Mouse (Mus musculus): ENCODE measurements around the gene Cenpo. TPM values are rescaled to one million over a fixed set of nuclear protein-coding genes. Genes with fewer than 3 reads are reported as not detected.
A peak's percentile ranks its signal among the peaks of the same experiment; 100 is the strongest.
"Not testable (repeated sequence)": the region's sequence is repeated elsewhere in the genome, so short reads cannot be mapped to it uniquely, and the experiment has no call there.

Gene Cenpo
- polyA plus RNA-seq (2015; fragmentation: Nextera tagmentation; extraction: Ambion mirVana) = 15.4 and 17.1 TPM in 2 replicates

- Histone ChIP-seq H3K4me3 (peak within 1 kb of the TSS; percentile 78), H3K4me1 (peaks cover 15% of the 10 kb centered on the region), H3K36me3 (peaks cover 27% of the 10 kb centered on the region), H3K27ac (peak within 1 kb of the TSS; percentile 98), H3K27me3 (no peaks in the 10 kb centered on the region), H3K9ac (peak within 1 kb of the TSS; percentile 79), H3K4me2 (peak within 1 kb of the TSS; percentile 77), H3K9me3 (no peaks in the 10 kb centered on the region)
- WGBS = under 1% methylated on average over 50 of the region's 50 CpGs
- ATAC-seq (ENCODE audit: insufficient number of reproducible peaks, insufficient read depth, low FRiP score, low TSS enrichment, low read depth) = peak; percentile 98
These were observed at the start of gene Cenpo, which contains the start of gene Ptrhd1 for GRCm38 (mm10) chr12:4233572-4234508. Cenpo (minus strand) TSS chr12:4234294. Ptrhd1 (plus strand) TSS chr12:4234027.

- ATAC-seq (ENCODE audit: insufficient number of reproducible peaks, insufficient read depth, low FRiP score, low TSS enrichment, low read depth) = no peak
These were observed 45.8 kb upstream of the Cenpo start for GRCm38 (mm10) chr12:4279878-4280277.

DNA sequence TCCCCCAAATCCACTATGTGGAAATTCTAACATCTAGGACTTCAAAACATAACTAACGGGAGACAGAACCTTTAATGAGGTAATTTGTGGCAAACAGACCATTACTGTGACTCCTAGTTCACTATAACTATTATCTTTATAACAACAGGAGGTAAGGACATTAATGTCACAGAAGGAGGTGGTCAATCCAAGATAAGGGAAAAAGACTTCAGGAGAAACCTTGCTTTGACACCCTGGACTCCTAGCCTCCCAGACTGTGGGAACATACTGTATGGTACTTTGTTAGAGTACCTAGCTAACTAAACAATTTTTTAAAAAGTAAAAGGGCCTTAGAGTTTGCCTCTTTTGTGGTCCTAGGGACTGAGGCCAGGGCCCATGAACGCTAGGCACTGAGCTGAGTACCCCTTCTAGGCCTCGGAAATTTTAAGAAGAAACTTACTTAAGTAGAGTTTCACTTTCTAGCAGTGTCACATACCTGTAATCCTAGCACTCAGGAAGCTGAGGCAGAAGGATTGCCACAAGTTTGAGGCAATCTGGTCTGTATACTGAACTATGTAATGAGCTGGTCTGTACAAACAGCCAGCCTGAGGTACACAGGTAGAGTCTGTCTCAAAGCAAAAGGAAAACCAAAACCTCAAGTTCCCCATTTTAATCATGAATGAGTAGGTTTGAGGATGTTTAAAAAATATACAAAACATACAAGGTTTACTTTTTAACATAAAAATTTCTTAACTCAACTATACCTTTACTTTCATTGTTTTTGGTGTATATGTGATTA lies 45.1 kb upstream of the Cenpo start:
- Histone ChIP-seq H3K36me3 (peaks cover 10% of the 10 kb centered on the region), H3K27ac (no peak overlapping the region), H3K4me2 (no peak overlapping the region), H3K27me3 (no peaks in the 10 kb centered on the region), H3K4me3 (no peak overlapping the region), H3K9me3 (no peaks in the 10 kb centered on the region), H3K4me1 (no peaks in the 10 kb centered on the region), H3K9ac (no peak overlapping the region)
- 87% methylated on average over 3 of the region's 3 CpGs for WGBS
- ATAC-seq (ENCODE audit: insufficient number of reproducible peaks, insufficient read depth, low FRiP score, low TSS enrichment, low read depth) = no peak

More at GRCm38 (mm10) chr12:4279878-4280277, 45.8 kb upstream of the Cenpo start:
- Histone ChIP-seq H3K4me3 (no peak overlapping the region), H3K9ac (no peak overlapping the region), H3K4me2 (no peak overlapping the region), H3K27me3 (no peaks in the 10 kb centered on the region), H3K9me3 (no peaks in the 10 kb centered on the region), H3K4me1 (no peaks in the 10 kb centered on the region), H3K36me3 (peaks cover 4% of the 10 kb centered on the region), H3K27ac (no peak overlapping the region)
- 89% methylated on average over 3 of the region's 3 CpGs for WGBS

- H3K27ac ChIP-seq = no peak overlapping the region
- H3K4me1 ChIP-seq = no peaks in the 10 kb centered on the region
- no peak overlapping the region for H3K9ac ChIP-seq
- H3K9me3 ChIP-seq = peaks cover 7% of the 10 kb centered on the region; the same call in 1 of the 2 replicates
- no peak overlapping the region for H3K4me2 ChIP-seq
- no peak overlapping the region for H3K4me3 ChIP-seq
- 93% methylated on average over 6 of the region's 6 CpGs for WGBS
- peaks cover 65% of the 10 kb centered on the region for H3K36me3 ChIP-seq
- H3K27me3 ChIP-seq = no peaks in the 10 kb centered on the region
- ATAC-seq (ENCODE audit: insufficient number of reproducible peaks, insufficient read depth, low FRiP score, low TSS enrichment, low read depth) = no peak
These were observed 37.0 kb upstream of the Cenpo start for GRCm38 (mm10) chr12:4271078-4271477.

DNA sequence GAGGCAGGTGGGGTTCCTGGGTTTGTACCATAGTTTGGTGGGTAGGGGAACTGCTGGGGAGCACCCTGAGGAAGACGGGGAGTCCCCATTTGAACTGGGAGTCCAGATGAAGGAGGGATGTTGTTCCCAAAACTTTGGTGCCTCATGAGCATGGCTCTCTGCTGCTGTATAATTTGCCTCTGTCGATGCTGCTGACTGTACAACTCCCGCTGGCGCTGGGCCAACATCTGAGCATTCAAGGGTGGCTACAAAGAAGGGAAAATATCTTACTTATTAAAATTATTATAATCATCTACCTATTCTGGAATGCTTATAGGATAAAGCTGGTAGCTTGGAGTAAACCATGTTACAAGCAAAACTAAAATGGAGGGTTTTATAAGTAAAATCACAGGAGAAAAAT lies 33.7 kb upstream of the Cenpo start:
- 92% methylated on average over 4 of the region's 4 CpGs for WGBS
- no peak overlapping the region for H3K4me2 ChIP-seq
- no peaks in the 10 kb centered on the region for H3K4me1 ChIP-seq
- H3K27me3 ChIP-seq = no peaks in the 10 kb centered on the region
- ATAC-seq (ENCODE audit: insufficient number of reproducible peaks, insufficient read depth, low FRiP score, low TSS enrichment, low read depth) = no peak
- H3K9ac ChIP-seq = no peak overlapping the region
- no peak overlapping the region for H3K4me3 ChIP-seq
- H3K27ac ChIP-seq = no peak overlapping the region
- peaks cover 56% of the 10 kb centered on the region for H3K36me3 ChIP-seq
- peaks cover 7% of the 10 kb centered on the region; the same call in 1 of the 2 replicates for H3K9me3 ChIP-seq

- H3K4me2 ChIP-seq = no peak overlapping the region
- no peaks in the 10 kb centered on the region for H3K27me3 ChIP-seq
- H3K36me3 ChIP-seq = peaks cover 54% of the 10 kb centered on the region
- no peaks in the 10 kb centered on the region for H3K9me3 ChIP-seq
- 89% methylated on average over 16 of the region's 16 CpGs for WGBS
- H3K27ac ChIP-seq = no peak overlapping the region
- no peak overlapping the region for H3K9ac ChIP-seq
- no peak overlapping the region for H3K4me3 ChIP-seq
- no peak for ATAC-seq (ENCODE audit: insufficient number of reproducible peaks, insufficient read depth, low FRiP score, low TSS enrichment, low read depth)
- 0 out of 2 replicates have a peak, but pooled peaks cover under 1% of the 10 kb centered on the region for H3K4me1 ChIP-seq
These were observed 18.9 kb upstream of the Cenpo start for GRCm38 (mm10) chr12:4252742-4253655.

- Histone ChIP-seq H3K36me3 (peaks cover 35% of the 10 kb centered on the region), H3K9ac (no peak overlapping the region), H3K4me3 (no peak overlapping the region), H3K27me3 (no peaks in the 10 kb centered on the region), H3K9me3 (no peaks in the 10 kb centered on the region), H3K4me1 (0 out of 2 replicates have a peak, but pooled peaks cover 3% of the 10 kb centered on the region), H3K27ac (no peak overlapping the region), H3K4me2 (no peak overlapping the region)
- WGBS = 87% methylated on average over 6 of the region's 6 CpGs
- no peak for ATAC-seq (ENCODE audit: insufficient number of reproducible peaks, insufficient read depth, low FRiP score, low TSS enrichment, low read depth)
These were observed 15.7 kb upstream of the Cenpo start for GRCm38 (mm10) chr12:4249786-4250185.

DNA sequence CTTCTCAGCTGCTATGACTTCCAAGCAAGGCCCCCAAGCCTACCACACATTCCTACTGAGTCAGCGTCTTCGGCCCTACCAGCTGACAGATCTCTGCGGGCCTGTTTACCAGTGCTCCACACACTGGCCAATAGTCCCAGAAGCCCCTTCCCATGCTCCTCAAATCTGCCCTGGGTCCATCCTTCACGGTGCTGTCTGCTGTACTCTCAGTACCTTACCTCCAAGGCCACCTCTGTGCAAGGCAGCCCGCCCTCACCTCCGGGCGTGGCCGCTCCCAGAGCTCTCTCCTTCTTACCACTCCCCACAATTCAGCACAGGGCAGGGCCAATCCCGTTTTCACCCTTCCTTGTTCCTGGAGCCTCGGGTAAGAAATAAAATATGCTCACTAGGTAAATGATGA lies 11.6 kb upstream of the Cenpo start:
- no peaks in the 10 kb centered on the region for H3K9me3 ChIP-seq
- H3K4me3 ChIP-seq = no peak overlapping the region
- H3K9ac ChIP-seq = no peak overlapping the region
- H3K4me2 ChIP-seq = no peak overlapping the region
- 0 out of 2 replicates have a peak, but pooled peaks have one; percentile 59 for ATAC-seq (ENCODE audit: insufficient number of reproducible peaks, insufficient read depth, low FRiP score, low TSS enrichment, low read depth)
- no peaks in the 10 kb centered on the region for H3K27me3 ChIP-seq
- H3K36me3 ChIP-seq = peaks cover 10% of the 10 kb centered on the region
- no peak overlapping the region for H3K27ac ChIP-seq
- H3K4me1 ChIP-seq = 0 out of 2 replicates have a peak, but pooled peaks cover 3% of the 10 kb centered on the region
- 83% methylated on average over 10 of the region's 10 CpGs for WGBS

GRCm38 (mm10) chr12:4243805-4244204 lies 9.7 kb upstream of the Cenpo start:
- WGBS = 87% methylated on average over 2 of the region's 2 CpGs
- H3K4me1 ChIP-seq = 0 out of 2 replicates have a peak, but pooled peaks cover 3% of the 10 kb centered on the region
- no peak for ATAC-seq (ENCODE audit: insufficient number of reproducible peaks, insufficient read depth, low FRiP score, low TSS enrichment, low read depth)

DNA sequence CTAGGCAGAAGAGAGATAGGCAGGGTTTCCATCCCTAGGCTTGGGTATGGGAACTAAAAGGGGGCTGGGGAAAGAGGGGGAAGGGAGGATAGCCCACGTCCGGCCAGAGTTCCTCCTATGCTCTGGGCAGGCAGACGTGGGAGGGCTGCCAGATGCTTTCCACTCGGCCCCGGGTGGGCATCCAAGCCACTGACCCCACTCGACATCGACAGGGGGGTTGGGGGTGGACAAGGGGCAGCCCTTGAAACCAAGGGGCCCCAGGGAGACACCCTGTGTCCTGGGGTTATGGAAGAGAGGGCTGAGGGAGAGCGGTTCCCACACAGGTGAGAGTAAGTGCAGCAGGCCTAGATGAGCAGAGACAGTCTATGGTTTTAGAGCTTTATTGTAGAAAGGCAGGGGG lies 6.2 kb upstream of the Cenpo start:
- not testable (repeated sequence) for ATAC-seq (ENCODE audit: insufficient number of reproducible peaks, insufficient read depth, low FRiP score, low TSS enrichment, low read depth); H3K4me1 ChIP-seq; H3K4me3 ChIP-seq; H3K9me3 ChIP-seq; H3K27ac ChIP-seq; H3K27me3 ChIP-seq; H3K9ac ChIP-seq; H3K4me2 ChIP-seq
- WGBS = 78% methylated on average over 8 of the region's 8 CpGs
- peaks cover 11% of the 10 kb centered on the region; the same call in 1 of the 2 replicates for H3K36me3 ChIP-seq

More at GRCm38 (mm10) chr12:4243805-4244204, 9.7 kb upstream of the Cenpo start:
- no peak overlapping the region for H3K27ac ChIP-seq
- H3K27me3 ChIP-seq = no peaks in the 10 kb centered on the region
- no peak overlapping the region for H3K4me2 ChIP-seq
- no peak overlapping the region for H3K9ac ChIP-seq
- peaks cover 4% of the 10 kb centered on the region; the same call in 1 of the 2 replicates for H3K36me3 ChIP-seq
- no peaks in the 10 kb centered on the region for H3K9me3 ChIP-seq
- no peak overlapping the region for H3K4me3 ChIP-seq
